In genomic region chr11:106102866-106103265, GRCm38 (mm10) we compare ENCODE assay signal across 25 mouse cellular contexts. TPM values are rescaled to one million over a fixed set of nuclear protein-coding genes. Genes with fewer than 3 reads are reported as not detected.
"Had no signal": no experiment of that assay in that cellular context is flagged by ENCODE, and none has a peak within 500 bp of the region (broad histone marks: within the 10 kb centered on the region; RNA-seq: fewer than 3 reads in every experiment).

No protein-coding gene starts in this region.

- H3K9me3 ChIP-seq: kidney, embryonic 15.5 days; limb, embryonic 12.5 days; limb, embryonic 15.5 days; liver, embryonic 13.5 days had no signal

- H3K4me2 ChIP-seq: kidney, embryonic 15.5 days; limb, embryonic 12.5 days; limb, embryonic 15.5 days; liver, embryonic 13.5 days; midbrain, embryonic 11.5 days had no signal

- H3K27ac ChIP-seq: kidney, embryonic 15.5 days; limb, embryonic 12.5 days; limb, embryonic 15.5 days; liver, embryonic 13.5 days had no signal

- H3K36me3 ChIP-seq: liver, embryonic 13.5 days had no signal

- H3K9ac ChIP-seq: kidney, embryonic 15.5 days; limb, embryonic 12.5 days; limb, embryonic 15.5 days; liver, embryonic 13.5 days had no signal

- DNase-seq: kidney, postnatal 14 days; left cerebral cortex, postnatal 4 days; liver, embryonic 13.5 days; lung, adult 2 months; lung, postnatal 14 days; lung, postnatal 4 days; midbrain, embryonic 14.5 days; thymus, adult 18-20 months; thymus, postnatal 36 days had no signal

- H3K4me3 ChIP-seq: kidney, embryonic 15.5 days; limb, embryonic 12.5 days; limb, embryonic 15.5 days; liver, embryonic 13.5 days had no signal

- H3K4me1 ChIP-seq: kidney, embryonic 15.5 days; limb, embryonic 12.5 days; limb, embryonic 15.5 days had no signal

- H3K27me3 ChIP-seq: kidney, embryonic 15.5 days; limb, embryonic 12.5 days; limb, embryonic 15.5 days; liver, embryonic 13.5 days had no signal

RNA-seq across cellular contexts. Expression of gene Gm10840, which starts 57.8 kb away (rescaled TPM):
- total RNA-seq: layer of hippocampus, postnatal 14 days; left cerebral cortex, postnatal 14 days; left cerebral cortex, postnatal 4 days; megakaryocyte-erythroid progenitor cell, adult 5-6 weeks; midbrain, postnatal 0 days had no signal
- polyA plus RNA-seq: kidney, embryonic 15.5 days; large intestine, adult 2 months; limb, embryonic 12.5 days; liver, embryonic 13.5 days; liver, embryonic 16.5 days; lung, adult 2 months; lung, embryonic 16.5 days; midbrain, embryonic 11.5 days; midbrain, embryonic 14.5 days; midbrain, postnatal 0 days; neural tube, embryonic 11.5 days; small intestine, adult 2 months; spleen, adult 2 months; stomach, embryonic 16.5 days; urinary bladder, adult 2 months had no signal
